Mouse (Mus musculus): ENCODE results near the gene Surf4. TPM values are rescaled to one million over a fixed set of nuclear protein-coding genes. Genes with fewer than 3 reads are reported as not detected.

Gene Surf4
- total RNA-seq, 2 experiments from 2014 or later = 44.9 to 52.7 TPM

DNA sequence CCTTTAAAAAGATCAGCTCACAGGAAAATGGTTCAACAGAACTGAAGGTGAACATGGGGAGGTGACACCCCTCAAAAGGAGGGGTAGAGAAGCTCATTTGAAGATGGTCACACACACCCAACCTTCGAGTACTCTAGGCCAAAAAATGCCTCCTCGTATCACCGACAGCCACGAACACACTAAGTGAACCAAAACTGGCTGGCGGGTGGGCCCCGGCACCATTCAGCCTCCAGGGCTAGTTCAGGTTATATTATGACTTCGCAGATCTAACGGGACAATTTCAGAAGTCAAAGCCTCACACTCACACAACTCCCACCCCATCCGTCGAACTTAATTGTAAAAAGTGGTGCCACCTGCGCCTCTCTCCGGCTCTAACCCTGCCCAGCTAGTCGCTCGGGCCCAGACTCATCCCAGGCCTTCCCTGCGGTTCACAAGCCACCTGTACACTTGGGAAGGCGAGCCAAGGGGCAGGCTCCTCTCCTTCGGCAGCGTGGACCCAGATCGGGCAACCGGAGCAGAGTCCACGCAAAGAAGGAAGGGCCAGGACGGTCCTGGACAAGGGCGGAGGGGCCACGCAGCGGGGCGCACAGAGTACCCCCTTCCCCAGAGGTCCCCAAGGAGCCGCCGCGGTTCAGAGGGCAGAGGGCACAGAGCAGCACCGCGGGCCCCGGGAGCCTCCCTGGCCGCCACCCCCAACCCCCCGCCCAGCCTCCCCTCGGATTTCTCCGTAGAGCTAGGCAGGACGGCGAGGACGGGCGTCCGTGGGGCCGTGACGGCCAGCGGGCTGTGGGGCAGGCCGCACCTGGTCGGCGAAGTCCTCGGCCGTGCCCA lies 1.0 kb downstream of the Surf4 start:
- DNase-seq (ENCODE audit: low spot score in 2 of 2) = no peak

DNA sequence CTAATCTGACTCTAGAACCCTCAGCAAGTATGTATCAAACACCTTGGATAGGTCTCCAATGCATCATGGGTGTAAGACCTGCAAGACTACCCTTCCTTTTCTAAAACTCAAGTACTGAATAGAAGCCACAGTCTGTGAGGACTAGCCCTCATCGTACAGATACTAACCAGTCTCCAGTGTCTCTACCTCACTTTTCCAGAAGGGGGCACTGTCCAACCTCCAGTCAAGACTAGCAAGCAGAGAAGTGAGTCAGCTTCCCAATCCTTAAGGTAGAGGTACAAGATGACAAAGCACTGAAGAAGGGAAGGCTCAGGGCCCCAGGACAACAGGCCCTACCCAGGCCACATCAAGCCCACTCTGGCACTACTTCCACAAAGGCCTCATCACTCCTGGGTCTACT lies 3.3 kb downstream of the Surf4 start:
- peak; percentile 58 to 76 for DNase-seq (ENCODE audit: low spot score in 2 of 2)

GRCm38 (mm10) chr2:26927745-26928476 lies 5.8 kb downstream of the Surf4 start:
- no peak for DNase-seq (ENCODE audit: low spot score in 2 of 2)

- no peak for DNase-seq (ENCODE audit: low spot score in 2 of 2)
Measured at GRCm38 (mm10) chr2:26921784-26922183, 11.9 kb downstream of the Surf4 start.

GRCm38 (mm10) chr2:26920190-26920855 lies 13.4 kb downstream of the Surf4 start:
- DNase-seq (ENCODE audit: low spot score in 2 of 2) = no peak

- DNase-seq (ENCODE audit: low spot score in 2 of 2) = no peak
Measured at GRCm38 (mm10) chr2:26919684-26920083, 14.0 kb downstream of the Surf4 start.

GRCm38 (mm10) chr2:26916738-26917137 lies 17.0 kb downstream of the Surf4 start:
- no peak for DNase-seq (ENCODE audit: low spot score in 2 of 2)

DNA sequence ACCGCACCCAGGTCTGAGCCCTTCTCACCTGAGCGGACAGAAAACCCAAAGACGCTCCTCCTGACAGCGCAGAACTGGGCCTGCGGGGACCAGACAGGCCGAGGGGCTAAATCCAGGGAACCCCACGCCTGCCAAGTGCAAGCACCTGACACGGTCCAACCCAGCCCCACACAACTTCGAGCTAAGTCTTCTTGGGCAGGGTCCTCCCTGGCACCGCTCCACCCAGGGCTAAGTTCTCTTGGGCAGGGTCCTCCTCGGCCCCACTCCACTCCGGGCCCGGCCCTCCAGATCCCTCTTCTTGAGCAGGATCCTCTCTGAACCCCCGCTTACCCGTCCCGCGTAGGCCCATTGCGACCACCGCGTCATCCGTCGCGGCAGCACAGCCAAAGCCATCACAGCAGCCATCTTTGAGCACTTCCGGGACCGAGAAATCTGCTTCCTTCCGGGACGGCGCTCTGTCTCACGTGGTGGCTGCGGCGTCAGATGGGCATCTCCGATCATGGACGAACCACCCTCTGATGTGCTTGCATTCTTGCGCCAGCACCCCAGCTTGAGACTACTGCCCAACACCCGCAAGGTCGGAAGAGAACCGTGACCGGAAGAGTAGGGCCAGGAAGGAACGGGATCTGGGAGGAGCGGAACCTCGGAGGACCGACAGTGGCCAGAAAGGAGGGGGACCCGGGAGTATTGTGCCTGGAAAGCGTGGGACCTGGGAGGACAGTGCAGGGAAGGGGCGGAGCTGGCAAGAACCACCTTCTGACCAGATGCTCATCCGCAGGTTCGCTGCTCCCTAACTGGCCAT lies 17.6 kb downstream of the Surf4 start, which contains the start of the genes Surf2 and Surf1:
Gene Surf2 (plus strand): TSS at position 441 of the 802 bp plus-strand sequence.
Gene Surf1 (minus strand): TSS at position 604 of the 802 bp plus-strand sequence.
- peak; percentile 83 to 91 for DNase-seq (ENCODE audit: low spot score in 2 of 2)

DNA sequence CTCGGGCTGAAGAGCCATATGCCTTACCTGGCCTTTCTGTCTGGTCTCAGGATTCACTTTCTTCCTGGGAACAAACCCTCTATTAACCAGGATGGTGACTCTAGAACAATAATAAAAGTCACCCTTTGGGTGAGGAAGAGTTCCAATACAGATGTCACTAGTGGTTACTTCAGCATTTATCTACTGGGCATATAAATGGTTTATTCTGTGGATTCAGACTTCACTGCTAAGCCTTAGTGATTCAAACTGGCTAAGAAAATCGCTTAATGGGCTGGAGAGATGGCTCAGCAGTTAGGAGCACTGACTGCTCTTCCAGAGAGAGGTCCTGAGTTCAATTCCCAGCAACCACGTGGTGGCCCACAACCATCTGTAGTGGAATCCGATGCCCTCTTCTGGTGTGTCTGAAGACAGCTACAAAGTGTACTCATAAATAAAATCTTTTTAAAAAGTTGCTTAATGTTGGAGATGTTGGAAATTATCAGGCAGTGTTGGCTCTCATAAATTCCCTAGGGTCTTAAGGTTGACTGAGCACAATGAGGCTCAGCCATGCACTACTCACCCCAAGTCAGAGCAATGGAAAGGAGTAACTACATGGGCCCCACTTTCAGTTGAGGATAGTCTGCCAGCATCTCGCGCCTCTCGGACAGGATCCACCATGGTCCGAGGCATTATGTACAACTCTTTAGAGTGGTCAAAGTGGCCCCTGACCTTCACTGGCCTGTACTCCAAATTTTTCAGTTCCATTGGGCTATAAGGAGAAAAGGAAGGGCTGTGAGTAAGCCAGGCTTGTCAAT lies 19.4 kb downstream of the Surf4 start:
- no peak for DNase-seq (ENCODE audit: low spot score in 2 of 2)

DNA sequence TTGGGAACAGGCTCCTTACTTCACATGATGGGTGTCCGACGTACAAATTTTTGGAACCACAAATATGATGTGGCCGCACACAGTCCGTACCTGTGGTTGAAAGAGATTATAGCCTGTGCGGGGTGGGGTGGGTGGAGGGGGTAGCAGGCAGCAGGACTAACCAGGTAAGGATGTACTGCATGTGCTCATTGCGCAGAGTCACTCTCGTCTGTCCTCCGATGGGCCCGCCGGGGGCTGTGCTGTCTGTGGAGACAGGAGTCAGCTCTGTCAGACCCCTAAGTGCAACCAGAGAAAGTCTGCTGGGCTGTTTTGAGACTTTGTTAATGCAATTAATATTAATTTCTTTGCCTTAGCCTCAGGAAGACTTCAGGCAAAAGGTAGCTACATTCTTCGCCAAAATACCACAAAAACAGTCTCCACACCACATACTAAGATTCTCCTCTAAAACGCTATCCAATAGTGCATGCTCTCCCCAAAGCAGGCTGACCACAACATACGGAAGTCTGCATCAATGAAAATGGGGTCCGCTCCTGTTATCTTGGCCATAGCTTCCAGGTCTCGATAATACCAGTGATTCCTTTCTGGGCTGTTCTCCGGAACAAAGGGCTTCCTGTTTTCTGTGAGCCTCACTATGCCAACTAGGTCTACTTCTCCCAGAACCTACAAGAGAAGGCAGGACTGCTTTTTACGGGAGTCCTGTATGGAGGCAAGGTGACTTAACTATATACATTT lies 20.1 kb downstream of the Surf4 start:
- DNase-seq (ENCODE audit: low spot score in 2 of 2) = no peak

GRCm38 (mm10) chr2:26912253-26912770 lies 21.4 kb downstream of the Surf4 start:
- no peak for DNase-seq (ENCODE audit: low spot score in 2 of 2)

DNA sequence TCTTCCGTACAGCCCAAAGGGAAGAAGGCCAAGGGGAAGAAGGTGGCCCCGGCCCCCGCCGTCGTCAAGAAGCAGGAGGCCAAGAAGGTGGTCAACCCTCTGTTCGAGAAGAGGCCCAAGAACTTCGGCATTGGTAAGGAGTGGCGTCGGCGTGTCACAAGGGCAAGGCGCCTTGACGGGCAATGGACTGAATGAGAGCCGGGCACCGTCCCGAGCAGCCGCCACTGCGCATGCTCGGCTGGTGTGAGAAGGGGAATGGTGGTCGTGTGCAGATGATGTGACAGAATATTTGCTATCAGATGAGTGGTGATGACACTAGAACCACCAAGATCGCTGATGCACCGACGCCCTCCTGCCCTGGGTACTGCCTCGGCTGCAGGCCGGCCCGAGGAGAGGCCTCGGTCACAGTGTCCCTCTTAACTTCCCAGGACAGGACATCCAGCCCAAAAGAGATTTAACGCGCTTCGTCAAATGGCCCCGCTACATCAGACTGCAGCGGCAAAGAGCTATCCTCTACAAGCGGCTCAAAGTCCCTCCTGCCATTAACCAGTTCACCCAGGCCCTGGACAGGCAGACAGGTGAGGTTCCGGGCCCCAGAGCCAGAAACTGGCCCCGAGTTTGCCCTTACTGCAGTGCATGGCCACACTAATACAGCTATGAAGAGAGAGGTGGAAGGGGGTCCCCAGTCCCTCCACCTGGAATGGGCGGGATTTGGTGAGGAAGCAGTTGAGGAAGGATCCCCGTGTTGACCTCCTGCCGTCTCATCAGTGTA lies 22.5 kb downstream of the Surf4 start:
- peak; percentile 39 to 51 for DNase-seq (ENCODE audit: low spot score in 2 of 2)

GRCm38 (mm10) chr2:26910124-26910993 lies 23.4 kb downstream of the Surf4 start, which contains the start of the genes Med22 and Rpl7a:
Med22 (minus strand) TSS chr2:26910677.
Rpl7a (plus strand) TSS chr2:26910764.
- peak; percentile 100 for DNase-seq (ENCODE audit: low spot score in 2 of 2)

GRCm38 (mm10) chr2:26909387-26909784 lies 24.3 kb downstream of the Surf4 start:
- no peak for DNase-seq (ENCODE audit: low spot score in 2 of 2)

DNA sequence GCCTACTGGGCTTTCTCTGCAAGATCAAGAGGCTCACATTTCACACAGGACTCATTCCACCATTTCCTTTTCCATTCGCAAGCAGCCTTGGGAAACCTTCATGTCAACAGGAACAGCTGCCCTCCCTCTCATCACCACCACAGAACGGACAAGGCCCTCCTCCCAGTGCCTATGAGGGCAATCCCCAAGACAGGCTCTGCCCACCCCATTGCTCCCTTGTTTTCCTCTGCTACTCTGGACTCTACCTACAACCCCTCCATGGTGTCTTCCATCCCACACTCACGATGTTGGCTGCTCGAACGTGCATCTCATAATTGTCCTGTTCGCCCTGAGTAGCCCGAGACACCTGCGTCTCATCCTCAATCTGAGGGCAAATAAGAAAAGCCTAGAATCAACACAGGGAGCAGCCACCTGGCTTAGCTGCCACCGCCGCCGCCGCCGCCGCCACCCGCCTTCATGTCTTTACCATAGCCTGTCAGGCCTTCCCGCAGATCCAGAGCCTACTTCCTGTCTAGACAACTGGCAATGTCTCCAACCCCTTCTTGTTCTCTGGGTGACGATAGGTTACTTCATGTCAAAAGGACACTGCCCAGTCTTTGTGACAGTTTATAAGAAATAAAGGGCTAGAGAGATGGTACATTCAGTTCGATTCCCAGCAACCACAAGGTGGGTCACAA lies 24.9 kb downstream of the Surf4 start:
- DNase-seq (ENCODE audit: low spot score in 2 of 2) = no peak

DNA sequence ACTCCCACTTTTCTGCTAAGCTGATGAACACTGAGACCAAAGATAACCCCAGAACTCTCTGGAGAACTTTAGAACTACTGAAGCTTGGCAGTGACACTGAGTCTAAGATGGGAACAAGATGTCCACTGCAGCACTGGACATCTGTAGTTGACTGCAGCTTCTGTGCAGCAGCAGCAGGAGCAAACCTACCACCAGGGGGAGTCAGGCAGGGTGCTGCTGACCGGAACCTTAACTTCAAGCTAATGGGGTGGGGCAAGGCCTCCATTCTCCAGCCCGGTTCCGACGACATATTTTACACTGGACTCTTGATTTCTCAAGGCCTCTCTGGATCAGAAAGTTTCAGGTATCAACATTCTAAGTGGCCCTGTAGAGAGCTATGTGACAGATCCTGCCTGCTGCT lies 26.6 kb downstream of the Surf4 start:
- no peak for DNase-seq (ENCODE audit: low spot score in 2 of 2)

DNA sequence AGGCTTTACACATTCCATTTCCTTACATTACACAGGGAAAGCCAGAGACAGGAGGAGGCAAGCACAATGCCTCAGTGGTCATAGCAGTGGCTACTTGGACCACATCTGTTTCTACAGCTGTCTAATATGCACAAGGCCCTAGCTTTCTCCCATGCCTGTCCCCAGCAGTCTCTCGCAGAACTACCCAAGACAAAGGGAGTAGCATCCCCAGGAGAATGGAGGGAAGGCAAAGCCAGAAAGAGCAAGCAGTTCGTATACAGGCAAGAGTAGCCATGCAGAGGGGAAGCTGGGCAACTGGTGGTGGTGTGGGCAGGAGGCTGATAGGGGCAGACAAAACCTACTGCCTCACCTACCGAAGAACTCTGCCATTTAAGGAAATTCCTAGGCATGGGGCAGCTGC lies 27.3 kb downstream of the Surf4 start:
- no peak for DNase-seq (ENCODE audit: low spot score in 2 of 2)
